Mouse (Mus musculus) MEL (cell line): Measurements from ENCODE around the gene Styx. TPM values are rescaled to one million over a fixed set of nuclear protein-coding genes. Genes with fewer than 3 reads are reported as not detected.

ENCODE experiments used
- DNase-seq: peaks from one replicate; pipeline ENCODE4 v3.0.0; 2011; ENCODE audit warnings: low read depth, low spot score
- H3K27ac ChIP-seq: 2 replicates; pipeline ENCODE4 v1.5.1; 2012; ENCODE audit warnings: low read depth, mild to moderate bottlenecking, control low read depth, low read length, moderate library complexity; ENCODE audit not compliant: control insufficient read depth
- H3K27me3 ChIP-seq, 2 experiments: fragments of 150-350 bp in 1 of 2; sonication (generic) in 1 of 2; 2 replicates each; pipeline ENCODE4 v1.6.1; 2012; ENCODE audit warnings: low read length in 2 of 2, mild to moderate bottlenecking in 2 of 2, improper control_type of control experiment in 1 of 2, moderate library complexity in 1 of 2; ENCODE audit not compliant: insufficient read depth in 2 of 2, control insufficient read depth in 1 of 2
- H3K36me3 ChIP-seq, 2 experiments: 2 replicates each; pipeline ENCODE4 v1.6.1; 2012 to 2014; ENCODE audit warnings: low read length in 2 of 2, improper control_type of control experiment in 1 of 2, inconsistent platforms in 1 of 2, mild to moderate bottlenecking in 1 of 2; ENCODE audit not compliant: insufficient read depth in 2 of 2, control insufficient read depth in 1 of 2
- H3K4me1 ChIP-seq, 2 experiments: fragments of 150-350 bp in 1 of 2; sonication (generic) in 1 of 2; 2 replicates each; pipeline ENCODE4 v1.6.1; 2012; ENCODE audit warnings: low read length in 2 of 2, improper control_type of control experiment in 1 of 2, mild to moderate bottlenecking in 1 of 2; ENCODE audit not compliant: insufficient read depth in 2 of 2, control insufficient read depth in 1 of 2
- H3K4me3 ChIP-seq, 2 experiments: fragments of 150-350 bp in 1 of 2; sonication (generic) in 1 of 2; 2 replicates each; pipeline ENCODE4 v1.5.1; 2012; ENCODE audit warnings: low read depth in 2 of 2, low read length in 2 of 2, mild to moderate bottlenecking in 2 of 2, moderate library complexity in 2 of 2, control low read depth in 1 of 2, improper control_type of control experiment in 1 of 2; ENCODE audit not compliant: control insufficient read depth in 1 of 2, insufficient read depth in 1 of 2
- H3K79me2 ChIP-seq: 2 replicates; pipeline ENCODE4 v1.6.1; 2012; ENCODE audit warnings: mild to moderate bottlenecking, low read length, moderate library complexity; ENCODE audit not compliant: control insufficient read depth, poor library complexity, insufficient read depth
- H3K9ac ChIP-seq: 2 replicates; pipeline ENCODE4 v1.6.1; 2012; ENCODE audit warnings: low read depth, mild to moderate bottlenecking, control low read depth, low read length, moderate library complexity; ENCODE audit not compliant: control insufficient read depth, poor library complexity, severe bottlenecking
- H3K9me3 ChIP-seq: fragments of 150-350 bp; sonication (generic); replicated peaks from 2 replicates; pipeline ENCODE4 v1.6.1; 2012; ENCODE audit warnings: mild to moderate bottlenecking, low read length, improper control_type of control experiment, moderate library complexity; ENCODE audit not compliant: insufficient read depth
- BHLHE40 ChIP-seq: IDR thresholded peaks from 2 replicates; pipeline ENCODE4 v1.6.1; 2012; ENCODE audit warnings: low read depth, mild to moderate bottlenecking, inconsistent platforms, low read length, improper control_type of control experiment, borderline replicate concordance
- CHD2 ChIP-seq: IDR thresholded peaks from 2 replicates; pipeline ENCODE4 v1.6.1; 2011; ENCODE audit warnings: low read length, improper control_type of control experiment
- CTCF ChIP-seq, 3 experiments: IDR thresholded peaks in 2 of 3; conservative IDR thresholded peaks in 1 of 3; 2 replicates each; pipeline ENCODE4 v1.5.1; 2011 to 2012; ENCODE audit warnings: low read length in 3 of 3, low read depth in 2 of 3, mild to moderate bottlenecking in 2 of 3, improper control_type of control experiment in 1 of 3, inconsistent platforms in 1 of 3, mixed read lengths in 1 of 3, moderate library complexity in 1 of 3; ENCODE audit not compliant: control insufficient read depth in 1 of 3, insufficient read depth in 1 of 3, poor library complexity in 1 of 3, severe bottlenecking in 1 of 3
- EP300 ChIP-seq, 2 experiments: IDR thresholded peaks; 2 replicates each; pipeline ENCODE4 v1.6.1; 2011; ENCODE audit warnings: improper control_type of control experiment in 2 of 2, low read length in 2 of 2, low read depth in 1 of 2, mild to moderate bottlenecking in 1 of 2
- ETS1 ChIP-seq: IDR thresholded peaks from 2 replicates; pipeline ENCODE4 v1.6.1; 2012; ENCODE audit warnings: low read depth, mild to moderate bottlenecking, inconsistent platforms, low read length, improper control_type of control experiment, moderate library complexity
- GATA1 ChIP-seq: IDR thresholded peaks from 2 replicates; pipeline ENCODE4 v1.6.1; 2011; ENCODE audit warnings: low read depth, low read length, improper control_type of control experiment
- HCFC1 ChIP-seq: IDR thresholded peaks from 2 replicates; pipeline ENCODE4 v1.6.1; 2012; ENCODE audit warnings: low read depth, mild to moderate bottlenecking, inconsistent platforms, low read length, improper control_type of control experiment, moderate library complexity
- JUND ChIP-seq: IDR thresholded peaks from 2 replicates; pipeline ENCODE4 v1.6.1; 2011; ENCODE audit warnings: low read depth, mild to moderate bottlenecking, improper control_type of control experiment, low read length
- KAT2A ChIP-seq: conservative IDR thresholded peaks from 2 replicates; pipeline ENCODE4 v1.6.1; 2012; ENCODE audit warnings: low read depth, low read length, improper control_type of control experiment, inconsistent platforms
- MAFK ChIP-seq: IDR thresholded peaks from 2 replicates; pipeline ENCODE4 v1.6.1; 2011; ENCODE audit warnings: low read depth, mild to moderate bottlenecking, low read length, improper control_type of control experiment, borderline replicate concordance
- MAX ChIP-seq: IDR thresholded peaks from 2 replicates; pipeline ENCODE4 v1.6.1; 2011; ENCODE audit warnings: low read length, improper control_type of control experiment
- MAZ ChIP-seq: IDR thresholded peaks from 2 replicates; pipeline ENCODE4 v1.6.1; 2012; ENCODE audit warnings: low read depth, mild to moderate bottlenecking, inconsistent platforms, low read length, improper control_type of control experiment
- MXI1 ChIP-seq: IDR thresholded peaks from 2 replicates; pipeline ENCODE4 v1.6.1; 2011; ENCODE audit warnings: mild to moderate bottlenecking, low read depth, low read length, improper control_type of control experiment
- MYC ChIP-seq: IDR thresholded peaks from 2 replicates; pipeline ENCODE4 v1.6.1; 2011; ENCODE audit warnings: low read depth, mild to moderate bottlenecking, low read length, improper control_type of control experiment, moderate library complexity
- NELFE ChIP-seq: IDR thresholded peaks from 2 replicates; pipeline ENCODE4 v1.6.1; 2011; ENCODE audit warnings: low read depth, low read length, improper control_type of control experiment
- NRF1 ChIP-seq: IDR thresholded peaks from 2 replicates; pipeline ENCODE4 v1.6.1; 2014; ENCODE audit warnings: low read depth, mild to moderate bottlenecking, inconsistent platforms, low read length, improper control_type of control experiment, moderate library complexity; ENCODE audit not compliant: poor library complexity, insufficient read depth, severe bottlenecking
- POLR2A ChIP-seq, 2 experiments: IDR thresholded peaks; 2 replicates each; pipeline ENCODE4 v1.6.1; 2011 to 2012; ENCODE audit warnings: low read length in 2 of 2, mild to moderate bottlenecking in 2 of 2, control low read depth in 1 of 2, improper control_type of control experiment in 1 of 2, low read depth in 1 of 2, moderate library complexity in 1 of 2; ENCODE audit not compliant: control insufficient read depth in 1 of 2, insufficient read depth in 1 of 2, poor library complexity in 1 of 2
- POLR2AphosphoS5 ChIP-seq: IDR thresholded peaks from 2 replicates; pipeline ENCODE4 v1.6.1; 2012; ENCODE audit warnings: low read depth, borderline replicate concordance, mild to moderate bottlenecking, inconsistent platforms, low read length, moderate library complexity, mixed read lengths
- SIN3A ChIP-seq: IDR thresholded peaks from 2 replicates; pipeline ENCODE4 v1.6.1; 2012; ENCODE audit warnings: low read length, improper control_type of control experiment, inconsistent platforms
- TAL1 ChIP-seq: IDR thresholded peaks from 2 replicates; pipeline ENCODE4 v1.6.1; 2012; ENCODE audit warnings: mild to moderate bottlenecking, inconsistent platforms, low read length, moderate library complexity, mixed read lengths
- TCF12 ChIP-seq: IDR thresholded peaks from 2 replicates; pipeline ENCODE4 v1.6.1; 2014; ENCODE audit warnings: low read depth, mild to moderate bottlenecking, inconsistent platforms, low read length, improper control_type of control experiment, moderate library complexity
- USF1 ChIP-seq: IDR thresholded peaks from 2 replicates; pipeline ENCODE4 v1.6.1; 2014; ENCODE audit warnings: low read depth, mild to moderate bottlenecking, inconsistent platforms, low read length, improper control_type of control experiment, moderate library complexity
- ZC3H11A ChIP-seq: IDR thresholded peaks from 2 replicates; pipeline ENCODE4 v1.6.1; 2012; ENCODE audit warnings: low read depth, mild to moderate bottlenecking, inconsistent platforms, low read length, improper control_type of control experiment
- ZKSCAN1 ChIP-seq: IDR thresholded peaks from 2 replicates; pipeline ENCODE4 v1.6.1; 2012; ENCODE audit warnings: low read depth, mild to moderate bottlenecking, inconsistent platforms, low read length, improper control_type of control experiment, moderate library complexity
- ZMIZ1 ChIP-seq: IDR thresholded peaks from 2 replicates; pipeline ENCODE4 v1.6.1; 2012; ENCODE audit warnings: low read depth, mild to moderate bottlenecking, inconsistent platforms, low read length, improper control_type of control experiment, moderate library complexity
- polyA plus RNA-seq, 2 experiments: library from polyadenylated mRNA; stranded (reverse) in 1 of 2; unstranded in 1 of 2; fragments of >175 nt in 1 of 2; fragments of >200 nt in 1 of 2; gene quantifications; 2 replicates each; pipeline versions ENCODE4 v1.2.1 to v1.2.4; 2012; ENCODE audit warnings: low replicate concordance in 2 of 2, low read depth in 1 of 2; ENCODE audit not compliant: insufficient read length in 2 of 2, insufficient read depth in 1 of 2, missing spikeins in 1 of 2
- total RNA-seq: library from RNA; depleted of rRNA; stranded (reverse); fragments of 300-350 nt; gene quantifications from 2 replicates; pipeline ENCODE4 v1.2.3, GENCODE M21; 2012

Gene Styx
- total and polyA plus RNA-seq, 3 experiments = 18.0 to 27.2 TPM; not detected in 1

DNA sequence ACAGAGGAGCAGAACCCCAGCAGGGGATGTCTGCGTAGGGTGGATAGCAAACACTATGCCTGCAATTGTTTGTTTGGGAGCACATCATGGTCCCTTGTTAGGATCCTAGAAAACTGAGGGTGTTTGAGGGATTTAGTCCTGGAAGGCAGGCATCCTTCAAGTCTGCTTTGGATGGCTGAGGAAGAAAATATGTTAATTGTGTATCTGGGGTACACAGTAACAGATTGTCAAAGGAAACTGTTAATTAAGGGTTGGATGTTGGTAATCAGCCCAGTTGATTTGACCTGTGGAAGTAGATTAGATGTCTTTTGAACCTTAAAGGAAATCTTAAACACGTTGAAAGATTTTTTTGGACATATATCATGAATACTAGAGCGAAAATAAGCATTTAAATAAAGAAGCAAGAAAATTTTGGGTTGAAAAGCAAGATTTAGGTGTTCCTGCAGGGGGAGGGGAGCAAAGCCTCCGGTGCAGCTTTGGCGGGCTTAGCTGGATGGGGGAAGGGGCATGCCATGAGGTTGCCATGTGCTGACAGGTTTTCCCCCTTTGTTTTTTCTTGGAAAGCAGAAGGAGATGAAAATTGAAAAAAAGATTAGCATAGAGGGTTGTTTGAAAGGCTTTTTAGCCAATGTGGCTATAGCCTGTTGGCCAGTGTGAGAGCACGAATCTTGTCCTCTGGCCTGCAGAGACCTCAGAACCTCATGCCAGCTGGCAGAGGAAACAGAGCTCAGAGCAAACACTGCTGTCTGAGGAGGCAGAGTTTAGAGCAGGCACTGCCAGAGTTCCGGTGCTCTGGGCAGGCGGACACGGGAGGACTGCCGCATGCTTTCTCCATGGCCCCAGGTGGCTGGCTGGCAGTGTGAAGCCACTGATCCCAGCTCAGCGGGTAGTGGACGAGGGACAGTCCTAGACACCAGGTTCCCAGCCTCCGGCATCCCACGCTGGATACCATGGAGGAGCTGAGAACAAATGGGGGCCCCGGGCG is 13.6 kb downstream of the Styx start:
- H3K27me3 ChIP-seq = no peaks in the 10 kb centered on the region
- no peaks in the 10 kb centered on the region for H3K79me2 ChIP-seq
- H3K4me1 ChIP-seq = no peaks in the 10 kb centered on the region
- H3K9ac ChIP-seq = no peak overlapping the region
- H3K36me3 ChIP-seq = peaks cover 0 to 6% of the 10 kb centered on the region in 2 experiments; a peak in 2 of 4 replicates
- no peak overlapping the region for H3K4me3 ChIP-seq
- no peak for DNase-seq
- H3K9me3 ChIP-seq = no peaks in the 10 kb centered on the region
- H3K27ac ChIP-seq = no peak overlapping the region
- no peak for TF ChIP-seq USF1
- TF ChIP-seq ZKSCAN1 = no peak
- no peak for TF ChIP-seq BHLHE40
- no peak for TF ChIP-seq MAZ
- TF ChIP-seq ZC3H11A = no peak
- TF ChIP-seq TCF12 = no peak
- TF ChIP-seq EP300 (IDR thresholded peaks at IDR 0.05; ENCODE audit: low read depth in 1 of 2, low read length in 2 of 2) = no peak
- no peak for TF ChIP-seq GATA1
- TF ChIP-seq CTCF (IDR thresholded peaks at IDR 0.05 in 2 of 3, conservative IDR thresholded peaks at IDR 0.05 in 1 of 3; ENCODE audit: control insufficient read depth in 1 of 3, insufficient read depth in 1 of 3, low read depth in 2 of 3, low read length in 3 of 3, poor library complexity in 1 of 3, severe bottlenecking in 1 of 3) = no peak
- no peak for TF ChIP-seq JUND
- TF ChIP-seq NELFE = no peak
- no peak for TF ChIP-seq MXI1
- TF ChIP-seq KAT2A = no peak
- no peak for TF ChIP-seq ETS1
- no peak for TF ChIP-seq MYC
- no peak for TF ChIP-seq MAFK
- TF ChIP-seq CHD2 = no peak
- TF ChIP-seq ZMIZ1 = no peak

GRCm38 (mm10) chr14:45365196-45365587 is 14.3 kb downstream of the Styx start:
- no peaks in the 10 kb centered on the region for H3K9me3 ChIP-seq

More at GRCm38 (mm10) chr14:45365196-45365587, 14.3 kb downstream of the Styx start:
- Histone ChIP-seq H3K27me3 (no peaks in the 10 kb centered on the region), H3K36me3 (peaks cover 0 to 12% of the 10 kb centered on the region in 2 experiments; a peak in 2 of 4 replicates), H3K79me2 (no peaks in the 10 kb centered on the region), H3K9ac (no peak overlapping the region), H3K27ac (no peak overlapping the region), H3K4me3 (no peak overlapping the region), H3K4me1 (no peaks in the 10 kb centered on the region)
- TF ChIP-seq CHD2 = no peak
- no peak for TF ChIP-seq TAL1
- TF ChIP-seq MAX = no peak
- no peak for TF ChIP-seq BHLHE40
- TF ChIP-seq NRF1 = no peak
- no peak for TF ChIP-seq POLR2A (IDR thresholded peaks at IDR 0.05; ENCODE audit: control insufficient read depth in 1 of 2, insufficient read depth in 1 of 2, low read depth in 1 of 2, low read length in 2 of 2, poor library complexity in 1 of 2)
- TF ChIP-seq SIN3A = no peak
- TF ChIP-seq POLR2AphosphoS5 = no peak
- no peak for TF ChIP-seq KAT2A
- no peak for TF ChIP-seq ZKSCAN1
- no peak for TF ChIP-seq TCF12
- TF ChIP-seq HCFC1 = no peak
- TF ChIP-seq CTCF (IDR thresholded peaks at IDR 0.05 in 2 of 3, conservative IDR thresholded peaks at IDR 0.05 in 1 of 3; ENCODE audit: control insufficient read depth in 1 of 3, insufficient read depth in 1 of 3, low read depth in 2 of 3, low read length in 3 of 3, poor library complexity in 1 of 3, severe bottlenecking in 1 of 3) = no peak
- DNase-seq = no peak
